Mouse (Mus musculus) embryonic fibroblast, embryonic 13.5 days (primary cell): ENCODE measurements around the gene Nr1h4. TPM values are rescaled to one million over a fixed set of nuclear protein-coding genes. Genes with fewer than 3 reads are reported as not detected.
"Not testable (repeated sequence)": the region's sequence is repeated elsewhere in the genome, so short reads cannot be mapped to it uniquely, and the experiment has no call there.

ENCODE experiments used
- H3K27ac ChIP-seq: 2 replicates; pipeline ENCODE4 v1.5.1; 2012; ENCODE audit warnings: low read length, control low read depth, inconsistent platforms; ENCODE audit not compliant: insufficient read depth
- H3K4me1 ChIP-seq: 2 replicates; pipeline ENCODE4 v1.6.1; 2011; ENCODE audit warnings: low read length; ENCODE audit not compliant: control insufficient read depth, insufficient read depth
- H3K4me3 ChIP-seq: 2 replicates; pipeline ENCODE4 v1.5.1; 2011; ENCODE audit warnings: mild to moderate bottlenecking, control low read depth, low read length; ENCODE audit not compliant: insufficient read depth
- CTCF ChIP-seq: IDR thresholded peaks from 2 replicates; pipeline ENCODE4 v1.5.1; 2011; ENCODE audit warnings: mild to moderate bottlenecking, control low read depth, low read length, moderate library complexity, borderline replicate concordance; ENCODE audit not compliant: insufficient read depth
- POLR2A ChIP-seq: IDR thresholded peaks from 2 replicates; pipeline ENCODE4 v1.6.1; 2011; ENCODE audit warnings: low read depth, mild to moderate bottlenecking, control low read depth, low read length, moderate library complexity
- polyA plus RNA-seq: library from polyadenylated mRNA; stranded (reverse); fragments of >200 nt; gene quantifications from 2 replicates; pipeline ENCODE4 v1.2.4, GENCODE M21; 2011; ENCODE audit warnings: low read depth; ENCODE audit not compliant: missing spikeins, insufficient read length

Nr1h4 gene
- not detected in 2 replicates for polyA plus RNA-seq

- Histone ChIP-seq H3K27ac (no peak within 1 kb of the TSS), H3K4me3 (no peak within 1 kb of the TSS), H3K4me1 (peaks cover 8% of the 10 kb centered on the region)
- TF ChIP-seq CTCF = no peak
- no peak for TF ChIP-seq POLR2A
These were observed at the start of gene Nr1h4 for GRCm38 (mm10) chr10:89532929-89533727. TSS of gene Nr1h4 (minus strand) at chr10:89533585.

- TF ChIP-seq POLR2A = no peak
- TF ChIP-seq CTCF = no peak
- H3K27ac ChIP-seq = no peak overlapping the region
- no peaks in the 10 kb centered on the region for H3K4me1 ChIP-seq
These were observed 45.4 kb upstream of the Nr1h4 start for GRCm38 (mm10) chr10:89578801-89579200.

GRCm38 (mm10) chr10:89577666-89578065, 44.3 kb upstream of the Nr1h4 start:
- Histone ChIP-seq H3K4me1 (no peaks in the 10 kb centered on the region), H3K4me3 (no peak overlapping the region), H3K27ac (no peak overlapping the region)
- no peak for TF ChIP-seq CTCF
- no peak for TF ChIP-seq POLR2A

More at GRCm38 (mm10) chr10:89578801-89579200, 45.4 kb upstream of the Nr1h4 start:
- H3K4me3 ChIP-seq = no peak overlapping the region

GRCm38 (mm10) chr10:89573421-89573820, 40.0 kb upstream of the Nr1h4 start:
- H3K4me3 ChIP-seq = no peak overlapping the region
- TF ChIP-seq CTCF = no peak
- no peak for TF ChIP-seq POLR2A
- H3K27ac ChIP-seq = no peak overlapping the region
- no peaks in the 10 kb centered on the region for H3K4me1 ChIP-seq

- H3K4me3 ChIP-seq = no peak overlapping the region
- H3K4me1 ChIP-seq = no peaks in the 10 kb centered on the region
- H3K27ac ChIP-seq = no peak overlapping the region
- TF ChIP-seq CTCF = no peak
- TF ChIP-seq POLR2A = no peak
These were observed 39.6 kb upstream of the Nr1h4 start for GRCm38 (mm10) chr10:89572946-89573345.

- TF ChIP-seq POLR2A (no peak), CTCF (no peak)
- Histone ChIP-seq H3K27ac (no peak overlapping the region), H3K4me1 (no peaks in the 10 kb centered on the region), H3K4me3 (no peak overlapping the region)
These were observed 34.0 kb upstream of the Nr1h4 start for GRCm38 (mm10) chr10:89567391-89567790.

- no peak for TF ChIP-seq CTCF
- no peak for TF ChIP-seq POLR2A
- Histone ChIP-seq H3K4me1 (no peaks in the 10 kb centered on the region), H3K4me3 (no peak overlapping the region), H3K27ac (no peak overlapping the region)
These were observed 32.1 kb upstream of the Nr1h4 start for GRCm38 (mm10) chr10:89565301-89566022.

GRCm38 (mm10) chr10:89562113-89562512, 28.7 kb upstream of the Nr1h4 start:
- Histone ChIP-seq H3K4me1 (no peaks in the 10 kb centered on the region), H3K4me3 (no peak overlapping the region), H3K27ac (no peak overlapping the region)
- no peak for TF ChIP-seq POLR2A

GRCm38 (mm10) chr10:89559351-89559750, 26.0 kb upstream of the Nr1h4 start:
- H3K4me3 ChIP-seq = no peak overlapping the region
- no peaks in the 10 kb centered on the region for H3K4me1 ChIP-seq
- H3K27ac ChIP-seq = no peak overlapping the region
- TF ChIP-seq POLR2A = no peak
- TF ChIP-seq CTCF = no peak

- H3K4me1 ChIP-seq, H3K4me3 ChIP-seq, H3K27ac ChIP-seq: not testable (repeated sequence)
These were observed 21.5 kb upstream of the Nr1h4 start for GRCm38 (mm10) chr10:89554885-89555284.

- H3K4me1 ChIP-seq, H3K27ac ChIP-seq, H3K4me3 ChIP-seq: not testable (repeated sequence)
These were observed 20.5 kb upstream of the Nr1h4 start for GRCm38 (mm10) chr10:89553855-89554254.
